Mouse (Mus musculus): Measurements from ENCODE around the gene Bcl6. TPM values are rescaled to one million over a fixed set of nuclear protein-coding genes. Genes with fewer than 3 reads are reported as not detected.

Bcl6 gene
- polyA plus RNA-seq, 1 experiment = 28.2 TPM

- Histone ChIP-seq H3K4me1 (ENCODE audit: control insufficient read depth, insufficient read depth, low read length) (peaks cover 27% of the 10 kb centered on the region), H3K4me3 (replicated peaks; ENCODE audit: extremely low read depth, low read depth, low read length) (no peak overlapping the region)
- no peak for DNase-seq
- 23% methylated on average over 11 of the region's 11 CpGs for WGBS
- TF ChIP-seq POLR2A (IDR thresholded peaks at IDR 0.05; ENCODE audit: borderline replicate concordance, extremely low read depth, low read depth, low read length) (no peak), CTCF (IDR thresholded peaks at IDR 0.05; ENCODE audit: insufficient read depth, low read length) (no peak)
Measured at GRCm38 (mm10) chr16:23980201-23980870, 8.3 kb downstream of the Bcl6 start.

GRCm38 (mm10) chr16:23979446-23979845 is 9.2 kb downstream of the Bcl6 start:
- DNase-seq = no peak
- WGBS = 64% methylated on average over 9 of the region's 9 CpGs
- TF ChIP-seq CTCF (IDR thresholded peaks at IDR 0.05; ENCODE audit: insufficient read depth, low read length) (no peak), POLR2A (IDR thresholded peaks at IDR 0.05; ENCODE audit: borderline replicate concordance, extremely low read depth, low read depth, low read length) (no peak)
- Histone ChIP-seq H3K4me3 (replicated peaks; ENCODE audit: extremely low read depth, low read depth, low read length) (no peak overlapping the region), H3K4me1 (ENCODE audit: control insufficient read depth, insufficient read depth, low read length) (peaks cover 27% of the 10 kb centered on the region)

GRCm38 (mm10) chr16:23978495-23978894 is 10.2 kb downstream of the Bcl6 start:
- WGBS = 70% methylated on average over 4 of the region's 4 CpGs
- no peak for DNase-seq
- TF ChIP-seq POLR2A (IDR thresholded peaks at IDR 0.05; ENCODE audit: borderline replicate concordance, extremely low read depth, low read depth, low read length) (no peak), CTCF (IDR thresholded peaks at IDR 0.05; ENCODE audit: insufficient read depth, low read length) (no peak)
- H3K4me1 ChIP-seq (ENCODE audit: control insufficient read depth, insufficient read depth, low read length) = peaks cover 27% of the 10 kb centered on the region
- H3K4me3 ChIP-seq (replicated peaks; ENCODE audit: extremely low read depth, low read depth, low read length) = no peak overlapping the region

- peak; percentile 52 for DNase-seq
- Histone ChIP-seq H3K4me3 (replicated peaks; ENCODE audit: extremely low read depth, low read depth, low read length) (no peak overlapping the region), H3K4me1 (ENCODE audit: control insufficient read depth, insufficient read depth, low read length) (peaks cover 24% of the 10 kb centered on the region)
- WGBS = 54% methylated on average over 3 of the region's 3 CpGs
- no peak for TF ChIP-seq CTCF (IDR thresholded peaks at IDR 0.05; ENCODE audit: insufficient read depth, low read length)
- no peak for TF ChIP-seq POLR2A (IDR thresholded peaks at IDR 0.05; ENCODE audit: borderline replicate concordance, extremely low read depth, low read depth, low read length)
Measured at GRCm38 (mm10) chr16:23977732-23978131, 10.9 kb downstream of the Bcl6 start.

- Histone ChIP-seq H3K4me1 (ENCODE audit: control insufficient read depth, insufficient read depth, low read length) (peaks cover 15% of the 10 kb centered on the region), H3K4me3 (replicated peaks; ENCODE audit: extremely low read depth, low read depth, low read length) (no peak overlapping the region)
- no peak for TF ChIP-seq POLR2A (IDR thresholded peaks at IDR 0.05; ENCODE audit: borderline replicate concordance, extremely low read depth, low read depth, low read length)
- TF ChIP-seq CTCF (IDR thresholded peaks at IDR 0.05; ENCODE audit: insufficient read depth, low read length) = no peak
- DNase-seq = no peak
- WGBS = 71% methylated on average over 2 of the region's 2 CpGs
Measured at GRCm38 (mm10) chr16:23976196-23976595, 12.5 kb downstream of the Bcl6 start.

GRCm38 (mm10) chr16:23973635-23974367 is 14.9 kb downstream of the Bcl6 start:
- no peak for DNase-seq
- WGBS = 71% methylated on average over 9 of the region's 9 CpGs

GRCm38 (mm10) chr16:23972901-23973300 is 15.8 kb downstream of the Bcl6 start:
- WGBS = 76% methylated on average over 11 of the region's 11 CpGs
- no peak for DNase-seq
- TF ChIP-seq CTCF (IDR thresholded peaks at IDR 0.05; ENCODE audit: insufficient read depth, low read length) (no peak), POLR2A (IDR thresholded peaks at IDR 0.05; ENCODE audit: borderline replicate concordance, extremely low read depth, low read depth, low read length) (no peak)
- H3K4me3 ChIP-seq (replicated peaks; ENCODE audit: extremely low read depth, low read depth, low read length) = no peak overlapping the region
- H3K4me1 ChIP-seq (ENCODE audit: control insufficient read depth, insufficient read depth, low read length) = peaks cover 4% of the 10 kb centered on the region

More at GRCm38 (mm10) chr16:23973635-23974367, 14.9 kb downstream of the Bcl6 start:
- Histone ChIP-seq H3K4me1 (ENCODE audit: control insufficient read depth, insufficient read depth, low read length) (peaks cover 4% of the 10 kb centered on the region), H3K4me3 (replicated peaks; ENCODE audit: extremely low read depth, low read depth, low read length) (no peak overlapping the region)
- TF ChIP-seq CTCF (IDR thresholded peaks at IDR 0.05; ENCODE audit: insufficient read depth, low read length) (no peak), POLR2A (IDR thresholded peaks at IDR 0.05; ENCODE audit: borderline replicate concordance, extremely low read depth, low read depth, low read length) (no peak)

- peaks cover under 1% of the 10 kb centered on the region; the same call in 1 of the 2 replicates for H3K4me1 ChIP-seq (ENCODE audit: control insufficient read depth, insufficient read depth, low read length)
- no peak for TF ChIP-seq CTCF (IDR thresholded peaks at IDR 0.05; ENCODE audit: insufficient read depth, low read length)
- TF ChIP-seq POLR2A (IDR thresholded peaks at IDR 0.05; ENCODE audit: borderline replicate concordance, extremely low read depth, low read depth, low read length) = no peak
- no peak for DNase-seq
- no peak overlapping the region for H3K4me3 ChIP-seq (replicated peaks; ENCODE audit: extremely low read depth, low read depth, low read length)
- 85% methylated on average over 20 of the region's 20 CpGs for WGBS
Measured at GRCm38 (mm10) chr16:23972126-23972740, 16.4 kb downstream of the Bcl6 start.

GRCm38 (mm10) chr16:23969919-23970318 is 18.7 kb downstream of the Bcl6 start:
- TF ChIP-seq POLR2A (IDR thresholded peaks at IDR 0.05; ENCODE audit: borderline replicate concordance, extremely low read depth, low read depth, low read length) = no peak
- H3K4me3 ChIP-seq (replicated peaks; ENCODE audit: extremely low read depth, low read depth, low read length) = no peak overlapping the region
- DNase-seq = no peak
- whole genome bisulfite sequencing = 62% methylated on average over 14 of the region's 14 CpGs
- H3K4me1 ChIP-seq (ENCODE audit: control insufficient read depth, insufficient read depth, low read length) = no peaks in the 10 kb centered on the region; the same call in 1 of the 2 replicates
